Mouse (Mus musculus): ENCODE measurements around the gene Kctd3. TPM values are rescaled to one million over a fixed set of nuclear protein-coding genes. Genes with fewer than 3 reads are reported as not detected.

The Kctd3 gene
- polyA plus RNA-seq, 1 experiment from 2014 or later: 39.4 TPM

- no peak overlapping the region for H3K9ac ChIP-seq
- no peaks in the 10 kb centered on the region for H3K4me1 ChIP-seq
- H3K27me3 ChIP-seq: no peaks in the 10 kb centered on the region
- H3K27ac ChIP-seq: no peak overlapping the region
- H3K9me3 ChIP-seq: no peaks in the 10 kb centered on the region
- H3K4me3 ChIP-seq (replicated peaks): no peak overlapping the region
- no peak for ATAC-seq (ENCODE audit: low FRiP score)
- 88% methylated on average over 14 of the region's 14 CpGs for WGBS
- no peaks in the 10 kb centered on the region for H3K36me3 ChIP-seq (replicated peaks)
- H3K4me2 ChIP-seq: no peak overlapping the region
These were observed 70.3 kb downstream of the Kctd3 start for GRCm38 (mm10) chr1:188937246-188937780.

All from forebrain, embryonic 12.5 days (tissue).